Mouse (Mus musculus): ENCODE measurements at regions not wholly inside any gene's neighbourhood (a gene's known extent, or its start where the extent isn't known, plus 50 kb on each side); places are given as distances from the start of the nearest gene placed in this dataset.

- no peak for DNase-seq
Measured at GRCm38 (mm10) chr9:83326437-83327086, 114.4 kb downstream of the Lca5 start.

- no peak for DNase-seq
Measured at GRCm38 (mm10) chr9:83325910-83326309, 115.0 kb downstream of the Lca5 start.

- peak; percentile 9 for DNase-seq
Measured at GRCm38 (mm10) chr9:83324336-83324735, 116.6 kb downstream of the Lca5 start.

- DNase-seq, result no peak
Measured at GRCm38 (mm10) chr9:83322991-83323583, 117.8 kb downstream of the Lca5 start.

GRCm38 (mm10) chr9:83321793-83322192 lies 119.1 kb downstream of the Lca5 start:
- no peak for DNase-seq

GRCm38 (mm10) chr9:83320834-83321233 lies 120.1 kb downstream of the Lca5 start:
- DNase-seq, result no peak

- DNase-seq, result no peak
Measured at GRCm38 (mm10) chr9:83316818-83317162, 124.1 kb downstream of the Lca5 start.

GRCm38 (mm10) chr9:83315941-83316817 lies 124.7 kb downstream of the Lca5 start:
- peak; percentile 20 for DNase-seq

GRCm38 (mm10) chr9:83308771-83309170 lies 132.2 kb downstream of the Lca5 start:
- no peak for DNase-seq

- DNase-seq, result no peak
Measured at GRCm38 (mm10) chr9:83308092-83308491, 132.8 kb downstream of the Lca5 start.

GRCm38 (mm10) chr9:83307349-83307938 lies 133.5 kb downstream of the Lca5 start:
- DNase-seq, result no peak

- DNase-seq, result no peak
Measured at GRCm38 (mm10) chr9:83304925-83305324, 136.0 kb downstream of the Lca5 start.

- DNase-seq, result no peak
Measured at GRCm38 (mm10) chr9:83300500-83300899, 140.4 kb downstream of the Lca5 start.

GRCm38 (mm10) chr9:83300044-83300443 lies 140.9 kb downstream of the Lca5 start:
- DNase-seq, result no peak

GRCm38 (mm10) chr9:83299623-83300022 lies 141.3 kb downstream of the Lca5 start:
- DNase-seq, result no peak

GRCm38 (mm10) chr9:83295453-83295852 lies 145.5 kb downstream of the Lca5 start:
- no peak for DNase-seq

GRCm38 (mm10) chr9:83294441-83294840 lies 146.5 kb downstream of the Lca5 start:
- DNase-seq, result no peak

- DNase-seq, result no peak
Measured at GRCm38 (mm10) chr9:83284097-83284496, 137.6 kb upstream of the Hmgn3 start.

- DNase-seq, result no peak
Measured at GRCm38 (mm10) chr9:83283662-83284061, 137.2 kb upstream of the Hmgn3 start.

GRCm38 (mm10) chr9:83283249-83283648 lies 136.8 kb upstream of the Hmgn3 start:
- no peak for DNase-seq

- DNase-seq, result no peak
Measured at GRCm38 (mm10) chr9:83277791-83278190, 131.3 kb upstream of the Hmgn3 start.

- no peak for DNase-seq
Measured at GRCm38 (mm10) chr9:83277356-83277755, 130.9 kb upstream of the Hmgn3 start.

- no peak for DNase-seq
Measured at GRCm38 (mm10) chr9:83276291-83276690, 129.8 kb upstream of the Hmgn3 start.
